Mouse (Mus musculus) neural tube, embryonic 14.5 days (tissue): ENCODE measurements at regions not wholly inside any gene's neighbourhood (a gene's known extent, or its start where the extent isn't known, plus 50 kb on each side); places are given as distances from the start of the nearest gene placed in this dataset.
A peak's percentile ranks its signal among the peaks of the same experiment; 100 is the strongest.

Experiments used
- ATAC-seq: fragments of 200-750 bp; cut with Nextera tagmentation; 2 replicates; pipeline ENCODE4 v1.8.0; 2017; ENCODE audit warnings: low read depth, mild to moderate bottlenecking, moderate TSS enrichment, moderate library complexity
- H3K27ac ChIP-seq: fragments of 300-500 bp; sonication (generic); 2 replicates; pipeline ENCODE4 v1.5.1; 2014; ENCODE audit warnings: low read depth, mild to moderate bottlenecking, control low read depth, low read length, moderate library complexity, mixed read lengths
- H3K27me3 ChIP-seq: fragments of 300-500 bp; sonication (generic); 2 replicates; pipeline ENCODE4 v1.6.1; 2014; ENCODE audit warnings: low read length; ENCODE audit not compliant: control insufficient read depth, insufficient read depth
- H3K36me3 ChIP-seq: fragments of 300-500 bp; sonication (generic); 2 replicates; pipeline ENCODE4 v1.6.1; 2014; ENCODE audit warnings: low read length, mixed read lengths; ENCODE audit not compliant: control insufficient read depth, insufficient read depth
- H3K4me1 ChIP-seq: fragments of 300-500 bp; sonication (generic); 2 replicates; pipeline ENCODE4 v1.6.1; 2014; ENCODE audit warnings: low read length; ENCODE audit not compliant: control insufficient read depth, insufficient read depth
- H3K4me2 ChIP-seq: fragments of 300-500 bp; sonication (generic); 2 replicates; pipeline ENCODE4 v1.6.1; 2014; ENCODE audit warnings: mild to moderate bottlenecking, low read depth, low read length, control low read depth
- H3K4me3 ChIP-seq: fragments of 300-500 bp; sonication (generic); 2 replicates; pipeline ENCODE4 v1.5.1; 2014; ENCODE audit warnings: low read depth, low read length, control low read depth, mixed read lengths
- H3K9ac ChIP-seq: fragments of 300-500 bp; sonication (generic); replicated peaks from 2 replicates; pipeline ENCODE4 v1.6.1; 2014; ENCODE audit warnings: low read depth, mild to moderate bottlenecking, control low read depth, low read length, mixed read lengths
- H3K9me3 ChIP-seq: fragments of 300-500 bp; sonication (generic); 2 replicates; pipeline ENCODE4 v1.6.1; 2016; ENCODE audit warnings: low read length; ENCODE audit not compliant: control insufficient read depth
- WGBS: fragments of 180-500 bp; shearing (Covaris S2); extraction: QIAGEN DNeasy Blood & Tissue Kit; methylation state at CpG from one replicate; pipeline ENCODE4 v1.1.7; 2014; 5-methylcytosine and 5-hydroxymethylcytosine counted together

DNA sequence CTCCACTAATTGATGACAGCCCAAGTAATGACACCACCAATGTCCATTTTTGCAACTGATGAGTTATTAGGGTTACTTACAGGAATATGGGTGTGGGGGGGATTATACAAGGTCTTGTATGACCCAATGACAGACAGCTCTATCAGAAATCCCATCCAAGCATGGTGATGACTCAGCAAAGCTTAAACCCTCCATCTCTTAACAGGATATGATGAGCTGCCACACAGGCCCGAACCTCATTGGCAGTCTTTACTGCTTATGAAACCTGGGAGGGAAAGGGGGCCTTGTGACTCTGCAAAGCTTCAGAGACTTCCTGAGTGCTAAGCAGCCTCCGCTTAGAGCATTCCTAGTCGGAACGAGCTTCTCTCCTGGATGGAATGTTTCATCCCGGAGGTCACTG, 176.4 kb downstream of the 1700010I14Rik start:
- no peaks in the 10 kb centered on the region for H3K27me3 ChIP-seq
- no peak overlapping the region for H3K4me2 ChIP-seq

DNA sequence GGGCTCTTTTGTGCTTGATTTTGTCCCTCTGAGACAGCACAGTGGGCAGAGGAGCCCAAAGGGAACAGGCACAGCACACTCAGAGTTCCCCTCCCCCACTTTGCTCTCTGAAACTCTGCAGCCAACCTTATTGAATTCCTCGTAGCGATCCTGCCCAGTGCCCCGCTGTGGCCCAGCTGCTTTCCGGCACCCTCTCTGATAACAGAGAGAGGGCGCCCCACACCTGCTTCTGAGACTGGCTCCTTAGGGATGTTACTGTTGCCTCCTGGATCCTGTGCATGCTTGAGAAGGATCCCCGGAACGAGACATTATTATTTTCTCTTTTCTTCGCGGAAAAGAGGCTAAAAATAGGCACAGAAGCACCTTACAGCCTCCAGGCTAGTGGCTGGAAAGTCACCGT, 179.0 kb downstream of the 1700010I14Rik start:
- H3K27me3 ChIP-seq, result no peaks in the 10 kb centered on the region
- WGBS, result 0% methylated on average over 10 of the region's 10 CpGs
- H3K36me3 ChIP-seq, result no peaks in the 10 kb centered on the region
- peak overlapping the region; percentile 96 for H3K4me2 ChIP-seq
- H3K27ac ChIP-seq, result peak overlapping the region; percentile 90
- ATAC-seq, result peak; percentile 90
- no peaks in the 10 kb centered on the region for H3K9me3 ChIP-seq
- peaks cover 15% of the 10 kb centered on the region; the same call in 1 of the 2 replicates for H3K4me1 ChIP-seq
- peak overlapping the region; percentile 78 for H3K9ac ChIP-seq
- peak overlapping the region; percentile 44 for H3K4me3 ChIP-seq

More for the DNA sequence above, 176.4 kb downstream of the 1700010I14Rik start:
- no peak for ATAC-seq
- H3K27ac ChIP-seq, result no peak overlapping the region
- H3K9me3 ChIP-seq, result no peaks in the 10 kb centered on the region
- H3K9ac ChIP-seq, result no peak overlapping the region
- H3K4me1 ChIP-seq, result 0 out of 2 replicates have a peak, but pooled peaks cover 8% of the 10 kb centered on the region
- 93% methylated on average over 5 of the region's 5 CpGs for WGBS
- H3K36me3 ChIP-seq, result no peaks in the 10 kb centered on the region
- H3K4me3 ChIP-seq, result no peak overlapping the region

DNA sequence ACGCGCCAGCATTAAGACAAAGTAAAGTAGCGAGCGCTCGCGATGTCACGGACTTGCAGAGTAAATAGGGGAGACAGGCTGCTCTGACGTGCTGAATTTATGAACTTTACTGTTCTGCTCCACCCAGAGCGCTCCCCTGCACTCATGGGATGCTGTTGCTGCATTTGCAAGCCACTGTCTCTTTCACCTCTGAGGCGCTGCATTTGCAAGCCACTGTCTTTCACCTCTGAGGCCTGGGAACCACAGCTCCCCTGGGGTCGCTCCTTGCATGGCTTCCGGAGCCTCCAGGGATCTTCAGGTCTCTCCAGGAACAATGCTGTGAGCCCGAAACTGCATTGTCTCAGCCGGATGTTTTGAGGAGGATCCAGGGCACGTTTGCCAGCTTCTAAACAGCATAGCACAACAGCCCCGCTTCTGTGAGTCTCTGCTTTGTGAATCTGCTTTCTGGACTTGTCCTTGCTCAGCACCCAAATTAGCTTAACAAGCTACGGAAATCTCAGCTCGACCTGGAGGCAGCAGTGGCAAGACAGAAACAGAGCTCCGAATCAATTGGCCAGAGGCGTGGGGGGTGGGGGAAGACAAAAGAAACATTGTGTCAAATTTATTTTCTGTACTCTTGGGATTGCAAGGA, 179.6 kb downstream of the 1700010I14Rik start:
- Histone ChIP-seq H3K4me3 (peak overlapping the region; percentile 44), H3K4me1 (peaks cover 15% of the 10 kb centered on the region; the same call in 1 of the 2 replicates), H3K9ac (peak overlapping the region; percentile 78), H3K4me2 (peak overlapping the region; percentile 96), H3K27ac (peak overlapping the region; percentile 90), H3K27me3 (no peaks in the 10 kb centered on the region), H3K9me3 (no peaks in the 10 kb centered on the region), H3K36me3 (no peaks in the 10 kb centered on the region)
- under 1% methylated on average over 20 of the region's 20 CpGs for WGBS
- ATAC-seq, result peak; percentile 58

DNA sequence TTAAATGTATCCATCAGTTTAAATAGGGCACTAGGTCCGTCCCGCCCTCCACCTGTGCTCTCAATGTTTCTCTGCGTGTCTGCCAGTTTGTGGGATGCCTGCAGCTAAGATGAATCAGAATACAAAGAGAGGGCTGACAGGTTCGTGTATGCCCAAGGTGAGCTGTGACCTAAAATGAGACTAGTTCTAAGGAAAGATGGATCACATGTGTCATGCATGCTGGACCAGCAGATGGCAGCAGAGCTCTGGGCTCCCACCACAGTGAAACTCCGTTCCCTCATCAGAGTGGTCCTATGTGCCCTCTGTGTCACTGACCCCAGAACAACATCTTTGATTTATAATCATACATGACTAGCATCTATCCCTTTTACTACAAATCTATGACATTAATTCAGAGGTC, 180.3 kb downstream of the 1700010I14Rik start:
- peak overlapping the region; percentile 90 for H3K27ac ChIP-seq
- H3K9me3 ChIP-seq, result no peaks in the 10 kb centered on the region
- peak; percentile 77 for ATAC-seq
- H3K4me3 ChIP-seq, result peak overlapping the region; percentile 44
- H3K36me3 ChIP-seq, result no peaks in the 10 kb centered on the region
- peaks cover 15% of the 10 kb centered on the region; the same call in 1 of the 2 replicates for H3K4me1 ChIP-seq
- H3K27me3 ChIP-seq, result no peaks in the 10 kb centered on the region
- WGBS, result under 1% methylated on average over 5 of the region's 5 CpGs
- peak overlapping the region; percentile 78 for H3K9ac ChIP-seq
- H3K4me2 ChIP-seq, result peak overlapping the region; percentile 96

DNA sequence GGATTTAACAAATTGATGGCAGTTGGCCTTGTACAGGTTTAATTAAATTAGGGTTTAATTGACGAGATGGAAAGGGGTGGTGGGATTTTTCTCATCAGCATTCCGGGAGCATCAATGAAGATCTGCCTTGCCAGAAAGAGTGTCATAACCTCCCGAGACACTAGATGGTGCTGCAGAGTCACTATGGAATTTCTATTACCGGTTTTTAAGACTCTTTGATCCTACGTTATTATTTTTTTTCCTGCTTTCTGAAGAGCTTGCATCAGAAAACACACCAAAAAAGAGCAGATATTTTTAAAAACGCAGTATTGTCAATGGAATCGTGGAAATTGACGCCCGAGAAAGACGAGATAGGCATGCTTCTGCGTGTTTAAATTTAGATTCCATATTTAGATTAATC, 181.2 kb downstream of the 1700010I14Rik start:
- H3K9ac ChIP-seq, result no peak overlapping the region
- 16% methylated on average over 11 of the region's 11 CpGs for WGBS
- no peak overlapping the region for H3K27ac ChIP-seq
- H3K27me3 ChIP-seq, result no peaks in the 10 kb centered on the region
- H3K36me3 ChIP-seq, result no peaks in the 10 kb centered on the region
- H3K4me3 ChIP-seq, result no peak overlapping the region
- no peaks in the 10 kb centered on the region for H3K9me3 ChIP-seq
- H3K4me2 ChIP-seq, result no peak overlapping the region
- H3K4me1 ChIP-seq, result peaks cover 15% of the 10 kb centered on the region; the same call in 1 of the 2 replicates
- no peak for ATAC-seq

DNA sequence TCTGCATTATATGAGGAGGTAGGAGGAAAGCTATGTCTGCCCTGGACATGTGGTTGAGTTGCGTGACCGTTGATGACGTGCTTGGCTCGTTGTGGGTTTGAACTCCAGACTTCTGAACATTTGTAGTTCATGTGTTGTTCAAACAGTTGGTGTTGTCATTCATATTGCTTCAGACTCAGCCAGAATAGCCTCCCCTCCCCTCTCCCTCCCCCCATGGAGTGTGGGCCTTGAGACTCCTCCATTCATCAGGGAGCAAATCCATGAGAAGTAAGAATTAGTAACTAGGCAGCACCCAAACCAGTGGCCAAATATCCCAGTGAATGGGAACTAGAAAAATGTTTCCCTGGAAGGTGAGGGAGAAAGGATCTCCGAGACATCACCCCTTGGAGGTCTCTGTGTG, 209.0 kb downstream of the 1700010I14Rik start:
- H3K4me1 ChIP-seq, result no peaks in the 10 kb centered on the region
- WGBS, result 86% methylated on average over 5 of the region's 5 CpGs
- ATAC-seq, result no peak

DNA sequence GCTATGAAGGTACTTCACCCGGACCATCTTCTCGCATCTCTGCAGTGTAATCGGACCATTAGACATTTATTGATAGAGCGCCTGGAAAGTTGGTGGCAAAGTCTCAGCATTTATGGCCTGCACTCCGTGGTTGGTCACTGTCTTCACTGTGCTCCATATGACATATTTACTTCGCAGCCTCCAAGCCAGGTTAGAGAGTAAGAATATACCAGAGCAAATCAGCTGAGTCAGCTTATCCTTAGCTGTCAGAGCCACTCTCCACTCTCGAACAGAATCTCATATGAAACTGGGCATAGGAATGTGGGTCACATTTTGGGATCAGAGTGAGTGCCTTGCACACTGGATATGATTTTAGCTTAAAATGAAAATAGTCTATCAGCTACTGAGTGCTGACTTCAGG, 212.3 kb downstream of the 1700010I14Rik start:
- H3K9ac ChIP-seq, result no peak overlapping the region
- H3K9me3 ChIP-seq, result no peaks in the 10 kb centered on the region
- H3K27ac ChIP-seq, result no peak overlapping the region
- WGBS, result 88% methylated on average over 7 of the region's 7 CpGs
- no peak overlapping the region for H3K4me2 ChIP-seq
- ATAC-seq, result no peak
- no peak overlapping the region for H3K4me3 ChIP-seq
- H3K4me1 ChIP-seq, result no peaks in the 10 kb centered on the region
- H3K36me3 ChIP-seq, result no peaks in the 10 kb centered on the region
- no peaks in the 10 kb centered on the region for H3K27me3 ChIP-seq

More for the DNA sequence above, 209.0 kb downstream of the 1700010I14Rik start:
- H3K27ac ChIP-seq, result no peak overlapping the region
- H3K36me3 ChIP-seq, result no peaks in the 10 kb centered on the region
- no peaks in the 10 kb centered on the region for H3K27me3 ChIP-seq
- no peak overlapping the region for H3K4me2 ChIP-seq
- H3K9ac ChIP-seq, result no peak overlapping the region
- H3K4me3 ChIP-seq, result no peak overlapping the region
- H3K9me3 ChIP-seq, result no peaks in the 10 kb centered on the region

DNA sequence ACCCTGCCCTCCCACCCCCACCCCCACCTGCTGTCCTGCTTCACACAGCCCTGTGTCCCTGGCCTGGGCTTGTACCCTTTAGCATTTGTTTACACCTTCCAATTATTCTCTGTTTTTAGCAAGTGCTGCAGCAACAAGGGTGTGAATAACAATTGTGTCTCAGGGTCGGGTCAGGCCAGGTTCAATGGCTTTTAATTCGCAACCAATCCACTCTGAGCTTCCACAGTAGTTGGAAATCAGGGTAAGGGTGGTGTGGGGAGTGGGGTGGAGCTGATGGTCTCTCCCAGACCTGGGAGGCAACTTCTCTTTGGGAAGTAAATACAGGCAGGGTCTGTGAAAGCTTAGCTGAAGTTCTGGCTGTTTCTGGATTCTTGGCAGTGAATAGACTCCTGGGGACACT, 214.4 kb downstream of the 1700010I14Rik start:
- no peak for ATAC-seq

DNA sequence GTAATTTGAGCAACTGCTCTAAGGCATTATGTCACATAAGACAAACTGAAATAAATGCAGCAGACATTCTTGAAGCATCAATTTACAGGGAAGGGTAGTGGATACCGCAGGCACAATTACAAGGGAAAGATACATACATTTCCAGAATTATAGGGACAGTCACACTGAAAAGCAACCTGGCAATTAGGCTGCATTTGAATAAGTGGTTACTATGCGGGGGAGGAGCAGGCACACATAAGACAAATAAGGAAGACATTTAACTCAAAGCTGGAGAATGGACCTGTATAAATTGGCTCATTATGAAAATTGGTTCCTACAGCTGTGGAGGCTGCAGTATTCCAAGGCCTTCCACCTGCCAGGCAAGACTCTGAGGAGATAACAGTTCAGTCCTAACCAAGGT, 211.2 kb upstream of the Gm17728 start:
- no peak overlapping the region for H3K4me3 ChIP-seq
- H3K4me2 ChIP-seq, result no peak overlapping the region
- no peaks in the 10 kb centered on the region for H3K9me3 ChIP-seq
- H3K9ac ChIP-seq, result no peak overlapping the region
- no peaks in the 10 kb centered on the region for H3K4me1 ChIP-seq
- no peaks in the 10 kb centered on the region for H3K36me3 ChIP-seq
- no peaks in the 10 kb centered on the region for H3K27me3 ChIP-seq
- H3K27ac ChIP-seq, result no peak overlapping the region
- ATAC-seq, result no peak
- 80% methylated on average over 2 of the region's 2 CpGs for WGBS

More for the DNA sequence above, 214.4 kb downstream of the 1700010I14Rik start:
- H3K9ac ChIP-seq, result no peak overlapping the region
- no peak overlapping the region for H3K27ac ChIP-seq
- no peaks in the 10 kb centered on the region for H3K9me3 ChIP-seq
- no peak overlapping the region for H3K4me3 ChIP-seq
- no peaks in the 10 kb centered on the region for H3K36me3 ChIP-seq
- WGBS, result 15% methylated on average over 2 of the region's 2 CpGs
- no peaks in the 10 kb centered on the region for H3K4me1 ChIP-seq
- no peak overlapping the region for H3K4me2 ChIP-seq
- H3K27me3 ChIP-seq, result no peaks in the 10 kb centered on the region
